ENCODE assay signal across 8 mouse cellular contexts in genomic region chr10:94147756-94148531, GRCm38 (mm10). TPM values are rescaled to one million over a fixed set of nuclear protein-coding genes. Genes with fewer than 3 reads are reported as not detected.
DNase-seq lines count a peak whose midpoint lies in the region; ATAC-seq lines count a peak whose summit lies in the region.

Gene Nr2c1 (plus strand): TSS chr10:94148023.

- H3K36me3 ChIP-seq in hindbrain, embryonic 12.5 days: no peaks in the 10 kb centered on the region

- under 1% methylated on average over 63 of the region's 64 CpGs for WGBS in hindbrain, embryonic 12.5 days

- H3K4me3 ChIP-seq in hindbrain, embryonic 12.5 days: peak within 1 kb of the TSS; percentile 88

- no peaks in the 10 kb centered on the region for H3K27me3 ChIP-seq in hindbrain, embryonic 12.5 days

- peaks cover 18% of the 10 kb centered on the region for H3K4me1 ChIP-seq in hindbrain, embryonic 12.5 days

- H3K9me3 ChIP-seq in hindbrain, embryonic 12.5 days (replicated peaks): no peaks in the 10 kb centered on the region

- ATAC-seq in hindbrain, embryonic 12.5 days (ENCODE audit: low FRiP score): peak; percentile 95

- H3K4me2 ChIP-seq in hindbrain, embryonic 12.5 days (replicated peaks): peak within 1 kb of the TSS; percentile 64

- peak within 1 kb of the TSS; percentile 84 for H3K27ac ChIP-seq in hindbrain, embryonic 12.5 days

- peak; percentile 92 for DNase-seq in Muller cell, postnatal 12 days (ENCODE audit: inconsistent ontology term)
- peak; percentile 94 for DNase-seq in cerebellum, adult 9-10 months
- peak; percentile 85 to 90 for DNase-seq in frontal cortex, postnatal 10 days (ENCODE audit: low spot score in 2 of 2)
- DNase-seq in layer of hippocampus, postnatal 14 days (ENCODE audit: low spot score in 2 of 2): peak; percentile 87 to 94
- DNase-seq in lung, postnatal 10 days: peak; percentile 94
- peak; percentile 87 for DNase-seq in ovary, postnatal 14 days (ENCODE audit: low spot score)
- DNase-seq in thymus, postnatal 10 days (ENCODE audit: low spot score in 2 of 2): peak; percentile 56 to 63

- H3K9ac ChIP-seq in hindbrain, embryonic 12.5 days: peak within 1 kb of the TSS; percentile 92

RNA-seq across cellular contexts. Expression of gene Nr2c1, which starts in this region (rescaled TPM):
- polyA plus RNA-seq in hindbrain, embryonic 12.5 days (2016; fragmentation: Nextera tagmentation; extraction: Ambion mirVana): 12.2 and 12.3 TPM in 2 replicates
- 1 to 10 TPM; 7.7 to 9.0 TPM for total RNA-seq in layer of hippocampus, postnatal 14 days (2021)

Comparison
In these comparisons a context has a peak if more than half of its experiments do, and no peak if none do; other contexts are left out.
1. Peak in every context shown above with its lines: DNase-seq, ATAC-seq, H3K4me3 ChIP-seq and H3K27ac ChIP-seq.